Mouse (Mus musculus) hindbrain, embryonic 10.5 days (tissue): Measurements from ENCODE around the gene Sipa1l3. TPM values are rescaled to one million over a fixed set of nuclear protein-coding genes. Genes with fewer than 3 reads are reported as not detected.

Experiments used
- DNase-seq: peaks from one replicate; pipeline ENCODE4 v3.0.0-alpha.2; 2017; ENCODE audit warnings: low spot score
- H3K27ac ChIP-seq: fragments of 300-500 bp; sonication (generic); 2 replicates; pipeline ENCODE4 v1.5.1; 2016; ENCODE audit warnings: mild to moderate bottlenecking, moderate library complexity
- H3K27me3 ChIP-seq: fragments of 300-500 bp; sonication (generic); 2 replicates; pipeline ENCODE4 v1.6.1; 2016; ENCODE audit warnings: mild to moderate bottlenecking; ENCODE audit not compliant: poor library complexity, insufficient read depth, severe bottlenecking
- H3K36me3 ChIP-seq: fragments of 300-500 bp; sonication (generic); 2 replicates; pipeline ENCODE4 v1.6.1; 2016; ENCODE audit warnings: mild to moderate bottlenecking, moderate library complexity
- H3K4me1 ChIP-seq: fragments of 300-500 bp; sonication (generic); replicated peaks from 2 replicates; pipeline ENCODE4 v1.6.1; 2016; ENCODE audit warnings: mild to moderate bottlenecking
- H3K4me3 ChIP-seq: fragments of 300-500 bp; sonication (generic); 2 replicates; pipeline ENCODE4 v1.5.1; 2016; ENCODE audit warnings: mild to moderate bottlenecking, moderate library complexity
- H3K9me3 ChIP-seq: fragments of 300-500 bp; sonication (generic); 2 replicates; pipeline ENCODE4 v1.6.1; 2016; ENCODE audit warnings: mild to moderate bottlenecking, moderate library complexity
- WGBS: fragments of 180-500 bp; shearing (Covaris S2); methylation state at CpG from one replicate; pipeline ENCODE4 v1.1.7; 2016; 5-methylcytosine and 5-hydroxymethylcytosine counted together
- polyA plus RNA-seq: library from polyadenylated mRNA; unstranded; fragments of >200 nt; fragmentation: Nextera tagmentation; extraction: Ambion mirVana; gene quantifications from 2 replicates; pipeline ENCODE4 v1.2.1, GENCODE M21; 2016

Sipa1l3 gene
- polyA plus RNA-seq, 1 experiment from 2014 or later = 9.7 TPM

DNA sequence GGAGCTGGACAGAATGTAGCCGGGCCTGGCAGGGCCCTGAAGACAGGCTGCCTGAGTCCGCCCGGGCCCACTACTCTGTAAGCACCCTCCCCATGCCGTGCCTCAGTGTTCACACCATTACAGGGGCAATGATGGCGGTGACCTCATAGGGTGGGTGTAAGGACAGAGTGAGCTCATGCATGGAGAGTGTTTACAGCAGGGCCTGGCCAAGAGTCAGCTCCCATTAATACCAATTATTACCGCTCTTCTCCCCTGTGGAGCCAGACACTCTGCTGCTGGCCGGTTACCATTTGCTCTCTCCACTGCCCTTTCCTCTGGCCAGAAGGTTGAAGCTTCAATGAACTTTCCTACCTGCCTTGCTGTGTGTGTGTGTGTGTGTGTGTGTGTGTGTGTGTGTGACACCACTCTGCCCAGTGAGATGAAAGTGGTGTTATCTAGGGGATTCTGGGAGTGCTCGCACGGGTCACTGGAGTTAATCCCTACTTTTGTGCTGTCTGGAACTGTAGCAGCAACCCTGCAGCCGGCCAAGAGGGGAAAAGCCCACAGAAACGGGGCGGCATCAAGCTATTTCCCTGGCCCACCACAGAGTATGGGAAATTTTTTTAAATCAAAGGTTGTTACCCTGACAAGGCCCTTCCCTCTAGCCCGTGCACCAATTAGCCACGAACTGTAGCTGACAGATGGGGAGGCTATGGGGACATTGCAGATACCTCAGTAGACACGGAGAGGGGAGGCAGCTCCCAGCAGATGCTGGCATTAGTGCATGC, 86.1 kb downstream of the Sipa1l3 start:
- no peaks in the 10 kb centered on the region for H3K27me3 ChIP-seq
- H3K4me3 ChIP-seq = no peak overlapping the region
- DNase-seq = no peak

DNA sequence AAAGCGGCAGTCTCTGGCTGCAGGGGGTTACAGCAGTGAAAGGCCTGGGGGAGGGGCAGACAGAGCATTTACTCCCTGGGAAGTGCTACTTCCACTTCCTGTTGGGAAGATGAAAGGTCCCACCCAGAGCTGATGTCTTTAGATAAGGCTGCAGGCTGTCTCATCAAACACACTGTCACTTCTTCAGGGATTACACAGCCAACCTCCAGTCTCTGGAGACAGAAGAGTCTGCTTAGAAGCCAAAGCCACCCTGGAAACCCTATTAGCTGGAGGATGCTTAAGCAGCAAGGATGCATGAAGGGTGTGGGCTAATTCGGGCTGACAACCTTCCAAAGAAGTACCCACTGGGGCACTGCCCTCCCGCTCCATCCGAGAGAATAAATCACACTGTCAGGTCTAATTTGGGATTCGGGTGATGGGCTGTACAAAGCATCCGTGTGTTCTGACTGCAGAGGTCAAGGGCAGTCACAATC, 87.7 kb downstream of the Sipa1l3 start:
- H3K27me3 ChIP-seq = no peaks in the 10 kb centered on the region
- 0 out of 2 replicates have a peak overlapping the region, but pooled peaks have one; percentile 3 for H3K4me3 ChIP-seq
- H3K36me3 ChIP-seq = no peaks in the 10 kb centered on the region
- peaks cover 45% of the 10 kb centered on the region for H3K4me1 ChIP-seq
- WGBS = 8% methylated on average over 6 of the region's 6 CpGs
- no peak for DNase-seq
- H3K9me3 ChIP-seq = no peaks in the 10 kb centered on the region
- peak overlapping the region; percentile 20; the same call in 1 of the 2 replicates for H3K27ac ChIP-seq

More for the DNA sequence above, 86.1 kb downstream of the Sipa1l3 start:
- 26% methylated on average over 15 of the region's 15 CpGs for WGBS
- peaks cover 48% of the 10 kb centered on the region for H3K4me1 ChIP-seq
- no peaks in the 10 kb centered on the region for H3K36me3 ChIP-seq
- H3K27ac ChIP-seq = peak overlapping the region; percentile 64
- no peaks in the 10 kb centered on the region for H3K9me3 ChIP-seq

DNA sequence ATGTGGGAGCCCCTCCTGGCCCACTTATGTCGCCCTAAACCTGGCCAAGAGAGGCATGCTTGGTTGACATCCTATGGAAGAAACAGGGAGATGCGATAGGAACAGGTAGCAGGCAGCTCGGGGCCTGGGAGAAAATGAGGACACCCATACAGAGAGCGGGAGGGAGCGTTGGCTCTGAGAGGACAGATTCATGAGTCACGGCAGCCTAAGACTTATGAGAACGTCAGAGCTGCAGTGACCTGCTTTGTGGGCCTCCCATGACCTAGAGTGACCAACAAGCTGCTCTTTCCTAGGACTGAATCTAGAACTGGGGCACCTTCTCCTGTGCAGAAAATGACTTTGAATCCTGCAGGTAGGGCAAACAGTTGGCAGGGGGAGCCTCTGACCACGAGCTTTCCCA, 92.4 kb downstream of the Sipa1l3 start:
- peaks cover 45% of the 10 kb centered on the region for H3K4me1 ChIP-seq
- WGBS = 87% methylated on average over 8 of the region's 8 CpGs
- no peaks in the 10 kb centered on the region for H3K36me3 ChIP-seq
- 0 out of 2 replicates have a peak overlapping the region, but pooled peaks have one; percentile 16 for H3K27ac ChIP-seq
- no peaks in the 10 kb centered on the region for H3K9me3 ChIP-seq
- no peak overlapping the region for H3K4me3 ChIP-seq
- no peak for DNase-seq
- no peaks in the 10 kb centered on the region for H3K27me3 ChIP-seq

DNA sequence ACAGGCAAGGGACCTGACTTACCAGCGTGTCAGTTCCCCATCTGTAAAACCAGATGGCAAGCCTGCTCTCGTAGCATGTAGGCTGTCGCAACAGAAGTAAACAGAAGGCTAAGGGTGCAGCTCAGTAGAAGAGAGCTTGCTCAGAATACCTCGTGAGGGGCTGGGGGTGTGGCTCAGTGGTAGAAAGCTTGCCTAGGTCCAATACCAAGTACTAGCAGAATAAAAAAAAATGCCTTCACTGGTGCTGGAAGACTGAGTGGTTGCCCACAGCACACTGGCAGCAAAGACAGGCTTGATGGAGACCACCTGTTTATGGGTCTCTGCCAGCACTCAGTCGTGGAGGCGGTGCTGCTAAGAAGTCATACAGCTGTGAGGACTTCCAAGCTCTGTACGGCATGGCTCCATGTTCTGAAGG, 93.0 kb downstream of the Sipa1l3 start:
- no peak for DNase-seq
- Histone ChIP-seq H3K9me3 (no peaks in the 10 kb centered on the region), H3K36me3 (no peaks in the 10 kb centered on the region), H3K4me3 (no peak overlapping the region), H3K27me3 (no peaks in the 10 kb centered on the region), H3K27ac (no peak overlapping the region), H3K4me1 (peaks cover 44% of the 10 kb centered on the region)
- 82% methylated on average over 7 of the region's 7 CpGs for WGBS

DNA sequence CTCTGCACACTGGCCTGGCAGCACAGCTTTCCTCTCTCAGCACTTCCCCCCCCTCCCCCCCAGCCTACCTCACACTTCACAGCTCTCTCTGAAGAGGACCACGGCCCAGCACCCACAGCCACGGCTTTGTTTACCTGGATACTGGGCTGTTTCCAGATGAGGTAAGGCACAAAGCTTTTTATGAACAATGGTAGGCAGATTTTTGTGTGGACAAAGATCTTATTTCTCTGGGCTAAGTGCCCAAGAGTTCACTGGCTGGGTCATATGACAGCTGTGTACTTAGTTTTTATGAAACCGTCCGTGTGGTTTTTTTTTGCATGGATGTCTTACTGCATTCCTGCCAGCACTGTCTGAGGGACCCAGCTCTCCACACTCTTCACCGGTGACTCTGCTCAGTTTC, 93.8 kb downstream of the Sipa1l3 start:
- H3K9me3 ChIP-seq = no peaks in the 10 kb centered on the region
- no peak overlapping the region for H3K27ac ChIP-seq
- no peaks in the 10 kb centered on the region for H3K36me3 ChIP-seq
- peaks cover 40% of the 10 kb centered on the region for H3K4me1 ChIP-seq
- no peak for DNase-seq
- 76% methylated on average over 5 of the region's 5 CpGs for WGBS
- no peaks in the 10 kb centered on the region for H3K27me3 ChIP-seq
- H3K4me3 ChIP-seq = no peak overlapping the region

DNA sequence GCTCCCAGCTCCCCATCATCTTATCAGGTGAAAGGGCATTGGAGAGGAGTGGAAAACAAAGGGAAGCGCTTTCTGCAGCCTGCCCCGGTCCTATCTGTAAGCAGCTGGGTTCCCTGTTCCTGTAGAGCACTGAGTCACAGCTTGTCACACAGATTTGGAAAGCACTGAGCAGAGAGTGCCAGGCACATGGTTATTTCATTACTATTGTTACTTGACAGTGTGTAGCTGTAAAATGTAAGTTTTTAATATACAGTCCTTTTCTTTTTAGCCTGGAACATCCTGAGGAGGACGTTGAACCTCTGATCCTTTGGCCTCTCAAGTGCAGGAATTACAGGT, 96.6 kb downstream of the Sipa1l3 start:
- Histone ChIP-seq H3K4me3 (no peak overlapping the region), H3K4me1 (peaks cover 61% of the 10 kb centered on the region), H3K36me3 (no peaks in the 10 kb centered on the region), H3K27ac (peak overlapping the region; percentile 70), H3K27me3 (no peaks in the 10 kb centered on the region), H3K9me3 (no peaks in the 10 kb centered on the region)
- no peak for DNase-seq
- 27% methylated on average over 3 of the region's 3 CpGs for WGBS

DNA sequence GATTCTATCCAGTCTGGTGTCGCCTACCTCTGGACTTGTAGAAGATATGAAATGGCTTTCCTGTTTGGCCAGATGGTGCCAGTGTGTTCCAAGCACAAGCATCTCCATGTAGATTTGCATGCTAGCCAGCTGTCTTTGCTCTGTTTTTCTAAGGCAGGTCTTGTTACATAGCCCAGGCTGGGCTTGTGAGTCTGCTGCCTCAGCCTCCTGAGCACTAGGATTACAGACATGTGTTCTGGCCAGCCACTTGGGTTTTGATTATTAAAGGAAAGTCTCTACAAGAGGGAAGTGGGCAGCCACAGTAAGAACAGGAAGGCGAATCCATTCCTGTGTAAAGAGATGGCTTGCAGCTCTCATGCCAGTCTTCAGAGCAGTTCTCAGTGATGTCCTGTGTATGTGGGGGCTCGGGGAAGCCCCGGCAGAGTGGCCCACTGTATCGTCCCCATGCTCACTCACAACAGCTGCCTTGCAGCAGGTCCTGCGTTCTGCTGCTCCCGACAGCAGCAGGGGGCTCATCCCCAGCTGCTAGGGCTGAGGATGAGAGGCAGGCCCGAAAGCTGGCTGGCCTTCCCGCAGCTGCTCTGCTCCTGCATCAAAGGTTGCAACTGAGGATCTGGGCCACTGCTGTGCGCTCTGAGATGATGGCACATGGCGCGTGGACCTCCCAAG, 97.1 kb downstream of the Sipa1l3 start:
- no peak overlapping the region for H3K4me3 ChIP-seq
- H3K36me3 ChIP-seq = no peaks in the 10 kb centered on the region
- H3K27ac ChIP-seq = peak overlapping the region; percentile 70
- 25% methylated on average over 12 of the region's 12 CpGs for WGBS
- H3K9me3 ChIP-seq = no peaks in the 10 kb centered on the region
- peaks cover 64% of the 10 kb centered on the region for H3K4me1 ChIP-seq
- DNase-seq = peak; percentile 39
- no peaks in the 10 kb centered on the region for H3K27me3 ChIP-seq

DNA sequence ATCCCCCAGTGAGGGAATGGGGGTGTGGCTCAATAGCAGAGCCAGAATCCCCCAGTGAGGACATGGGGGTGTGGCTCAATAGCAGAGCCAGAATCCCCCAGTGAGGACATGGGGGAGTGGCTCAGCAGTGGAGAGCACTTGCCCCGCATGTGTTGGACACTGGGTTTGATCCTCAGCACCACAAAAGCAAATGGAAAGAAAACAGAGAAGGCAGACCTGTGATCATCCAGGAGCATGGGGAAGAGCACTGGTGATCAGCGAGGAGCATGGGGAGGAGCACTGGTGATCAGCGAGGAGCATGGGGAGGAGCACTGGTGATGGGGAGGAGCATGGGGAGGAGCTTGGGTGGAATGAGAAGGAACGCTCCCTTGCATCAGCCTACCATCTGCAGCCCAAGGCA, 98.6 kb downstream of the Sipa1l3 start:
- H3K4me3 ChIP-seq = no peak overlapping the region
- H3K27ac ChIP-seq = no peak overlapping the region
- peaks cover 54% of the 10 kb centered on the region for H3K4me1 ChIP-seq
- H3K36me3 ChIP-seq = no peaks in the 10 kb centered on the region
- WGBS = 58% methylated on average over 4 of the region's 4 CpGs
- H3K9me3 ChIP-seq = no peaks in the 10 kb centered on the region
- no peaks in the 10 kb centered on the region for H3K27me3 ChIP-seq
- no peak for DNase-seq

DNA sequence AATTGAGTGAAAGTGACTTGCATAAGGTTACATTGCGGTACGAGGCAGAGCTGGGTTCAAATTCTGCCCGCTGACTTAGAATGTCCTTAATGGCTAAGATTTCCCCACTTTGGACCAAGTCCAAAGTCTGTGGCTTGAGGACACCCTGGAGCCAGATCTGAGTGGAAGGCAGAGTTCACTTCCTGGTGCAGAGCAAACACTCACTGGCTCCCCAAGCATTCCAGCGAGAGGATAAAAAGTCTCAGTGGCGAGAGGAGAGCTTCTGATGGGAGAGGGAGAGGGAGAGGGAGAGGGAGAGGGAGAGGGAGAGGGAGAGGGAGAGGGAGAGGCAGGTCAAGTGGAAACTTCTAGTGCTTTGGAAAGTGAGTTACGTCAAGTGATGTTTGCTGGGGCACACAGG, 100.2 kb downstream of the Sipa1l3 start:
- Histone ChIP-seq H3K27ac (peak overlapping the region; percentile 45; the same call in 1 of the 2 replicates), H3K4me3 (no peak overlapping the region), H3K9me3 (no peaks in the 10 kb centered on the region), H3K27me3 (no peaks in the 10 kb centered on the region), H3K36me3 (no peaks in the 10 kb centered on the region), H3K4me1 (peaks cover 52% of the 10 kb centered on the region)
- WGBS = 77% methylated on average over 6 of the region's 6 CpGs
- DNase-seq = no peak

DNA sequence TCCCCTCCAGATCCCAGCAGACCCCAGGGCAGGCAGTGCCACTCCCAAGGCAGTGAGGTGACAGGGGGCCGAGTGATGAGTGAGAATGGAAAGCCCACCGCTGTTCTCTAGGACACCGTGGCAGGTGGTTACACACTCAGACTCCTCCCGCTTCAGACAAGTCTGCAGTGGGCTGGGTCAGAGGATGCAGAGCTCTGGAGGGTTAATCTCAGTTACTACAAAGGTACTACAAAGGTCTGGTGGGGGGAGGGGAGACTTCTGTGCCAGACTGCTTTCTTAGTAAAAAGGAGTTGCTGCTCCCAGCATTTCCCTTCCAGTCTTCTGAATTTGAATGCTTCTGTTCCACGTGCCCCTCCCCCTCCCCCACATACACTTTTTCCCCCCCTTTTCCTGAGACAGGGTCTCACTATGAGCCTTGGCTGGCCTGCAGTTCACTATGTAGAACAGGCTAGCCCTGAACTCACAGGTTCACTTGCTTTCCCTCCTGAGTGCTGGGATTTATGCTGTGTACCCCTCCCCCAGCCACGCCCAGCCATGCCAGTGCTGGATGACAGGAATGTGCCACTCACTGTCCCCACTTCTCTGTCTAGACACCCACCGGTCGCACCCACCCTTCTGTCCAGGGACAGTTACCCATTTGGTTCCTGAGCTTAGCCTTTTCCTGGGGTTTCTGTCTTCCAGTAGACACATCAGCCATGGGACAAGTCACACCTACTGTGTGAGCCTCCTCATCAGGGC, 100.9 kb downstream of the Sipa1l3 start:
- no peak for DNase-seq
- H3K27me3 ChIP-seq = no peaks in the 10 kb centered on the region
- 41% methylated on average over 8 of the region's 8 CpGs for WGBS
- peak overlapping the region; percentile 45 for H3K27ac ChIP-seq
- H3K4me1 ChIP-seq = peaks cover 54% of the 10 kb centered on the region
- H3K36me3 ChIP-seq = no peaks in the 10 kb centered on the region
- H3K4me3 ChIP-seq = no peak overlapping the region
- H3K9me3 ChIP-seq = no peaks in the 10 kb centered on the region

DNA sequence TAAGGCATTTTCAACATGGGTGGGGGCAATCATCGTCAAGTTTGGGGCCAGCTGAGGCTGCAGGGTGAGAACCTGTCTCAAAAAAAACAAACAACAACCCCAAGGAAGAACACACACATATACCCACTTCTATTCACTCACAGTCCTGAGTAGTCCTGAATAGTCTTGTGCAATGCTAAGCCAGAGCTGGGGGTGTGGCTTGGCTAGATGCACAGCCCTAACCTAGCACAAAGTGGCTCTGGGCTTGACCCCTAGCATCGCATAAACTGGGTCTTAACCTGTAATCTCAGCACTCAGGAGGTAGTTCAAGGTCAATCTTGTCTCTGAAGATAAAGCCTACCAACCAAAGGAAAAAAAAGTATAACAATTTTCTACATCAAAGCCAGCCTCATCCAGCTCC, 101.5 kb downstream of the Sipa1l3 start:
- Histone ChIP-seq H3K27me3 (no peaks in the 10 kb centered on the region), H3K27ac (no peak overlapping the region; the same call in 1 of the 2 replicates), H3K4me1 (peaks cover 54% of the 10 kb centered on the region), H3K9me3 (no peaks in the 10 kb centered on the region), H3K36me3 (no peaks in the 10 kb centered on the region), H3K4me3 (no peak overlapping the region)
- no peak for DNase-seq
- WGBS = 57% methylated on average over 2 of the region's 2 CpGs

DNA sequence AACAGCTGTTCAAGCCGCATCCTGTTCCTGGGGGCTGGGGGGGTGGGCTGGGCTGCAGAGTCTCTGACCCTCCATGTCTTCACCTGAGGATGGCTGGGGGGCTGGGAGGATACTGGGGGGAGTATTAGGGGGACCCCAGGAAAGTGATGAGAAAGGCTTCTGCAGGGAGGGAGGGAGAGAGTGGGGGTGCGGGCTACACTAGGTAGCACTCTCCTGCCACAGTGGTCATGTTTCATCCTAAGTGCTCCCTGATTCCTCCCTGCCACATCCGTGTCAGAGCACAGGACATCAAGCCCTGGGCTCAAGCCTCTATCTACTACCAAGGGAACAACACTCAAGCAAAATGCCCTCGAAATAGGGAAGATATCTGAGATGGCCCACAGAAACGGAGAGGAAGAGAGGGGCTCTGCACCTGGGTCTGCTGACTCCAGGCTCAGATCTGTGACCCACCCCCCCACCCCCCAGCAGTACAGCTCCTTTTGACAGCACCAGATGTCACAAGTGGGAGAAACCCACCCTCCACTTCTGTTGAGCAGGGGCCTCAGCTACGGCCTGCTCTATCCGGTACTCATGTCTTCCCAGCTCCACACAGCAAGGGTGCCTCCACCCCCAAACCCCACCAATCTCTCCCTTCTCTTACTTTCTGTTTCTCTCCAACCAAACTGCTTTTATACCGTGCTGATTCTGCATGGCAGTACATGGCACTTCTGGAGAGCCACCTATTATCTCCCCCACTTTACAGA, 106.4 kb downstream of the Sipa1l3 start:
- DNase-seq = no peak
- Histone ChIP-seq H3K4me1 (peaks cover 39% of the 10 kb centered on the region), H3K9me3 (no peaks in the 10 kb centered on the region), H3K27ac (peak overlapping the region; percentile 59), H3K4me3 (no peak overlapping the region), H3K36me3 (no peaks in the 10 kb centered on the region), H3K27me3 (no peaks in the 10 kb centered on the region)
- WGBS = 70% methylated on average over 8 of the region's 8 CpGs
